Mouse (Mus musculus): ENCODE data around the gene Myo1e.

Gene Myo1e

GRCm38 (mm10) chr9:70220461-70221170, 13.5 kb downstream of the Myo1e start:
- CTCF ChIA-PET, result no interaction called here

- CTCF ChIA-PET, result interaction anchor here (0.5 kb wide), 1 partner anchor 28 kb away, joined by 5 read pairs; no protein-coding TSS in a partner anchor
Observed at GRCm38 (mm10) chr9:70223142-70223541, 16.0 kb downstream of the Myo1e start.

GRCm38 (mm10) chr9:70224046-70224445, 16.9 kb downstream of the Myo1e start:
- CTCF ChIA-PET, result interaction anchor here (1.4 kb wide), 1 partner anchor 11 kb away, joined by 3 read pairs; no protein-coding TSS in a partner anchor

GRCm38 (mm10) chr9:70226359-70226758, 19.2 kb downstream of the Myo1e start:
- CTCF ChIA-PET, result interaction anchor here (0.7 kb wide), 1 partner anchor 32 kb away, joined by 3 read pairs; no protein-coding TSS in a partner anchor

- CTCF ChIA-PET, result no interaction called here
Observed at GRCm38 (mm10) chr9:70229823-70230222, 22.7 kb downstream of the Myo1e start.

GRCm38 (mm10) chr9:70232044-70233010, 25.2 kb downstream of the Myo1e start:
- CTCF ChIA-PET, result no interaction called here

GRCm38 (mm10) chr9:70237136-70237535, 30.0 kb downstream of the Myo1e start:
- CTCF ChIA-PET, result interaction anchor here (0.6 kb wide), 3 partner anchors 30 to 76 kb away, joined by 3 to 10 read pairs (median 4); no protein-coding TSS in a partner anchor

- CTCF ChIA-PET, result interaction anchor here (0.6 kb wide), 2 partner anchors 46 to 76 kb away, joined by 3 to 4 read pairs; no protein-coding TSS in a partner anchor
Observed at GRCm38 (mm10) chr9:70237561-70237960, 30.4 kb downstream of the Myo1e start.

- CTCF ChIA-PET, result no interaction called here
Observed at GRCm38 (mm10) chr9:70238391-70238790, 31.2 kb downstream of the Myo1e start.

GRCm38 (mm10) chr9:70239229-70239628, 32.1 kb downstream of the Myo1e start:
- CTCF ChIA-PET, result interaction anchor here (0.6 kb wide), 1 partner anchor 28 kb away, joined by 6 read pairs; no protein-coding TSS in a partner anchor

- CTCF ChIA-PET, result no interaction called here
Observed at GRCm38 (mm10) chr9:70240703-70241410, 33.7 kb downstream of the Myo1e start.

- CTCF ChIA-PET, result no interaction called here
Observed at GRCm38 (mm10) chr9:70241411-70241961, 34.3 kb downstream of the Myo1e start.

GRCm38 (mm10) chr9:70242112-70242862, 35.1 kb downstream of the Myo1e start:
- CTCF ChIA-PET, result interaction anchor here (0.7 kb wide), 1 partner anchor 434 kb away, joined by 3 read pairs; no protein-coding TSS in a partner anchor

- CTCF ChIA-PET, result interaction anchor here (0.6 kb wide), 2 partner anchors 16 to 336 kb away, joined by 3 to 4 read pairs; no protein-coding TSS in a partner anchor
Observed at GRCm38 (mm10) chr9:70243241-70243640, 36.1 kb downstream of the Myo1e start.

GRCm38 (mm10) chr9:70243708-70244107, 36.6 kb downstream of the Myo1e start:
- CTCF ChIA-PET, result interaction anchor here (0.6 kb wide), 1 partner anchor 16 kb away, joined by 4 read pairs; no protein-coding TSS in a partner anchor

- CTCF ChIA-PET, result no interaction called here
Observed at GRCm38 (mm10) chr9:70244115-70244514, 37.0 kb downstream of the Myo1e start.

- CTCF ChIA-PET, result no interaction called here
Observed at GRCm38 (mm10) chr9:70245040-70245439, 37.9 kb downstream of the Myo1e start.

GRCm38 (mm10) chr9:70246427-70246826, 39.3 kb downstream of the Myo1e start:
- CTCF ChIA-PET, result interaction anchor here (0.6 kb wide), 1 partner anchor 996 kb away, joined by 3 read pairs; no protein-coding TSS in a partner anchor

- CTCF ChIA-PET, result interaction anchor here (0.5 kb wide), 1 partner anchor 22 kb away, joined by 6 read pairs; no protein-coding TSS in a partner anchor
Observed at GRCm38 (mm10) chr9:70248046-70248445, 40.9 kb downstream of the Myo1e start.

- CTCF ChIA-PET, result no interaction called here
Observed at GRCm38 (mm10) chr9:70248826-70249225, 41.7 kb downstream of the Myo1e start.
